Mouse (Mus musculus) kidney, adult 2 months (tissue): ENCODE measurements at regions not wholly inside any gene's neighbourhood (a gene's known extent, or its start where the extent isn't known, plus 50 kb on each side); places are given as distances from the start of the nearest gene placed in this dataset.

ENCODE experiments used
- DNase-seq: peaks from one replicate; pipeline ENCODE4 v3.0.0; 2021
- H3K27ac ChIP-seq: fragments of 200-500 bp; 2 replicates; pipeline ENCODE4 v1.5.1; 2012; ENCODE audit warnings: low read depth, low read length, control low read depth, inconsistent platforms; ENCODE audit not compliant: insufficient read depth
- H3K27me3 ChIP-seq: fragments of 200-500 bp; replicated peaks from 2 replicates; pipeline ENCODE4 v1.6.1; 2012; ENCODE audit warnings: mild to moderate bottlenecking, moderate library complexity, low read length, inconsistent platforms; ENCODE audit not compliant: control insufficient read depth, insufficient read depth
- H3K36me3 ChIP-seq: fragments of 200-500 bp; 2 replicates; pipeline ENCODE4 v1.6.1; 2012; ENCODE audit warnings: mild to moderate bottlenecking, moderate library complexity, low read length, inconsistent platforms; ENCODE audit not compliant: control insufficient read depth, insufficient read depth
- H3K4me1 ChIP-seq: fragments of 200-500 bp; 2 replicates; pipeline ENCODE4 v1.6.1; 2011; ENCODE audit warnings: low read length; ENCODE audit not compliant: control insufficient read depth, insufficient read depth
- H3K4me3 ChIP-seq: fragments of 200-500 bp; 2 replicates; pipeline ENCODE4 v1.5.1; 2011; ENCODE audit warnings: mild to moderate bottlenecking, low read depth, low read length, control low read depth; ENCODE audit not compliant: insufficient read depth
- CTCF ChIP-seq: fragments of 200-500 bp; conservative IDR thresholded peaks from 2 replicates; pipeline ENCODE4 v1.5.1; 2011; ENCODE audit warnings: low read depth, mild to moderate bottlenecking, control low read depth, low read length, moderate library complexity, mixed read lengths; ENCODE audit not compliant: insufficient read depth, insufficient read length
- POLR2A ChIP-seq: fragments of 200-500 bp; IDR thresholded peaks from one replicate; pipeline ENCODE4 v1.6.1; 2011; ENCODE audit warnings: low read depth, low read length, control low read depth
- WGBS: fragments of 180-500 bp; shearing (Covaris S2); methylation state at CpG from one replicate; pipeline ENCODE4 v1.1.7; 2018; 5-methylcytosine and 5-hydroxymethylcytosine counted together

GRCm38 (mm10) chr12:21476516-21476915, 59.1 kb upstream of the Ywhaq start:
- Histone ChIP-seq H3K27me3 (no peaks in the 10 kb centered on the region), H3K36me3 (no peaks in the 10 kb centered on the region), H3K27ac (no peak overlapping the region), H3K4me3 (no peak overlapping the region), H3K4me1 (no peaks in the 10 kb centered on the region)
- TF ChIP-seq POLR2A (no peak), CTCF (no peak)
- WGBS, result 74% methylated on average over 2 of the region's 2 CpGs
- DNase-seq, result no peak

- Histone ChIP-seq H3K4me1 (no peaks in the 10 kb centered on the region), H3K27ac (no peak overlapping the region), H3K27me3 (no peaks in the 10 kb centered on the region), H3K36me3 (no peaks in the 10 kb centered on the region), H3K4me3 (no peak overlapping the region)
- TF ChIP-seq CTCF (no peak), POLR2A (no peak)
- WGBS, result 90% methylated on average over 6 of the region's 6 CpGs
- DNase-seq, result no peak
Observed at GRCm38 (mm10) chr12:21472951-21473710, 55.7 kb upstream of the Ywhaq start.

- H3K27ac ChIP-seq, result no peak overlapping the region
- WGBS, result 35% methylated on average over 4 of the region's 4 CpGs
- H3K4me3 ChIP-seq, result no peak overlapping the region
- H3K27me3 ChIP-seq, result no peaks in the 10 kb centered on the region
- peak; percentile 38 for DNase-seq
- TF ChIP-seq POLR2A (no peak), CTCF (0 out of 2 replicates have a peak, but pooled peaks have one; percentile 9)
- H3K4me1 ChIP-seq, result no peaks in the 10 kb centered on the region
- H3K36me3 ChIP-seq, result no peaks in the 10 kb centered on the region
Observed at GRCm38 (mm10) chr12:21472487-21472886, 55.0 kb upstream of the Ywhaq start.

- WGBS, result 91% methylated on average over 7 of the region's 7 CpGs
- no peak for DNase-seq
- Histone ChIP-seq H3K36me3 (no peaks in the 10 kb centered on the region), H3K4me1 (no peaks in the 10 kb centered on the region), H3K27me3 (no peaks in the 10 kb centered on the region), H3K27ac (no peak overlapping the region), H3K4me3 (no peak overlapping the region)
- TF ChIP-seq CTCF, result no peak
- TF ChIP-seq POLR2A, result no peak
Observed at GRCm38 (mm10) chr12:21471986-21472385, 54.5 kb upstream of the Ywhaq start.

GRCm38 (mm10) chr12:21470286-21470685, 52.8 kb upstream of the Ywhaq start:
- Histone ChIP-seq H3K36me3 (no peaks in the 10 kb centered on the region), H3K4me3 (no peak overlapping the region), H3K27me3 (no peaks in the 10 kb centered on the region), H3K4me1 (no peaks in the 10 kb centered on the region), H3K27ac (no peak overlapping the region)
- TF ChIP-seq POLR2A (no peak), CTCF (no peak)
- no peak for DNase-seq
- 94% methylated on average over 3 of the region's 3 CpGs for WGBS
